Mouse (Mus musculus): Measurements from ENCODE around the gene Hoxb13. TPM values are rescaled to one million over a fixed set of nuclear protein-coding genes. Genes with fewer than 3 reads are reported as not detected.

Gene Hoxb13
- polyA plus RNA-seq, 1 experiment from 2014 or later = not detected

DNA sequence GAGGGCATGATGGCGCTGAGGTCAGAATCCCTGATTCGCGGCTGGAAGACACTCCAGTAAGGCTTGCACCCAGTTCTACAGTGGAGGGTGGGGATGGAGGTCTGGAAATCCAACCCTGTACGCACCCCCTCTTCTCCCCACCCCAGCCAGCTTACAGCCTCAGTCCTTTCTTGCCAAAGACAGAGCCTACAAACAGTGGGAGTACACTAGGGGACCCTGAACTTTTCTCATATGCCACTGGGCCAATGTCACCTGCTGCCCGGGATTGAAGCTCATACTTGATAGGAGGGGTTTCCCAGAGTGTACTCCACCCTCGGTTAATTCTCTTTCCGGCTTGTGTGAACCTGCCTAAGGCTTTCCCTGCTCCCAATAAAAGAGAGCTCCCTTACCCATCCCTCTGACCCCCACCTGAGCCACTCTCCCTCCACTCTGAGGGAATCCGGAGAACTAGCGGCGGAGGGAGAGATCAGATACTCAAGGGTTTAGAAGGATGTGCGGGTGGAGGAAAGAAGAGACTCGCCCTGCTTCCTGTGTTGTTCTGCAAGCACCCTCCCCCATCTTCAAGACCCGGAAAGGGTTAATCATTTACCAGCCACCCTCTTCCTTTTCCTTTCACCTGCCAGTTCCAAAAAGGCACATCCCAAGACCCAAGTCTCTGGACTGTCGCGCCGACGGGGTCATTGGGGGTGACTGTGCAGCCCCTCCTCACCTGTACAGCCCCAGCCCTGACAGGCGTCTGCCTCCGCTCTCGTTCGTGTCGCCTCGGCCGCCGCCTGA lies 21.4 kb upstream of the Hoxb13 start:
- Histone ChIP-seq H3K9ac (replicated peaks; ENCODE audit: low read depth, low read length) (no peak overlapping the region), H3K4me2 (replicated peaks; ENCODE audit: low read depth, low read length) (no peak overlapping the region), H3K36me3 (ENCODE audit: control insufficient read depth, insufficient read depth, low read length) (no peaks in the 10 kb centered on the region), H3K27ac (ENCODE audit: low read length) (no peak overlapping the region), H3K4me1 (ENCODE audit: control insufficient read depth, insufficient read depth, low read length) (no peaks in the 10 kb centered on the region), H3K4me3 (ENCODE audit: low read depth, low read length) (no peak overlapping the region), H3K9me3 (ENCODE audit: control insufficient read depth, low read depth, low read length) (no peaks in the 10 kb centered on the region), H3K27me3 (ENCODE audit: control insufficient read depth, insufficient read depth, low read length) (peaks cover 84% of the 10 kb centered on the region)
- no peak for ATAC-seq (ENCODE audit: insufficient number of reproducible peaks, insufficient read depth, low FRiP score, low read depth)
- 1% methylated on average over 25 of the region's 25 CpGs for WGBS

DNA sequence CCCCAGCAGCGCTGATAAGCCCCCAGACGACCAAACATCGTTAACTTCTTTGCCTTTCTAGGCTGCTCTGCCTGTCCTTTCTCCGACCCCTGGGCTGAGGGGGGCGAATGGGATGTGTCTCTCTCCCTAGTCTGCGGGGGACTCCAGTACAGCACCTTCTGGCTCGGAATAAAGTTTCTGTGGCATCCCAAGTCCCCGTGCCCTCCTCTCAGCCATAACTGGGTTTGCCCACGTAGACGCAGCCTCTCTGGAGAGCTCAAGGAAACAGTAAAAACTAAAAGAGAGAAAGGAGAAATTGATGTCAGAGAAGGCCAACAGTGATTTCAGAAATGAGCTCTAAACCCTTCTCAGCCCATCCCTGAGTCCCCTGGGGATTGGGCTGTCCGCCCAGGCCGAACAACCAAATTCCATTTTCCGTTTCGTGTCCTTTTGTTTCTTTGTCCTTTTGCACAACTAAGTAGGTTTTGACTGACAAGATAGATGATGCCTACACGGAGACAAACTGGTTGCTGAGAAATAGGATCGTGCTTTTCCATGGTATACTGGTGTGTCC lies 20.8 kb upstream of the Hoxb13 start:
- Histone ChIP-seq H3K27ac (ENCODE audit: low read length) (no peak overlapping the region), H3K9ac (replicated peaks; ENCODE audit: low read depth, low read length) (no peak overlapping the region), H3K27me3 (ENCODE audit: control insufficient read depth, insufficient read depth, low read length) (peaks cover 85% of the 10 kb centered on the region), H3K36me3 (ENCODE audit: control insufficient read depth, insufficient read depth, low read length) (no peaks in the 10 kb centered on the region), H3K4me2 (replicated peaks; ENCODE audit: low read depth, low read length) (no peak overlapping the region), H3K4me3 (ENCODE audit: low read depth, low read length) (no peak overlapping the region), H3K4me1 (ENCODE audit: control insufficient read depth, insufficient read depth, low read length) (no peaks in the 10 kb centered on the region), H3K9me3 (ENCODE audit: control insufficient read depth, low read depth, low read length) (no peaks in the 10 kb centered on the region)
- 1% methylated on average over 16 of the region's 16 CpGs for WGBS
- ATAC-seq (ENCODE audit: insufficient number of reproducible peaks, insufficient read depth, low FRiP score, low read depth) = no peak

DNA sequence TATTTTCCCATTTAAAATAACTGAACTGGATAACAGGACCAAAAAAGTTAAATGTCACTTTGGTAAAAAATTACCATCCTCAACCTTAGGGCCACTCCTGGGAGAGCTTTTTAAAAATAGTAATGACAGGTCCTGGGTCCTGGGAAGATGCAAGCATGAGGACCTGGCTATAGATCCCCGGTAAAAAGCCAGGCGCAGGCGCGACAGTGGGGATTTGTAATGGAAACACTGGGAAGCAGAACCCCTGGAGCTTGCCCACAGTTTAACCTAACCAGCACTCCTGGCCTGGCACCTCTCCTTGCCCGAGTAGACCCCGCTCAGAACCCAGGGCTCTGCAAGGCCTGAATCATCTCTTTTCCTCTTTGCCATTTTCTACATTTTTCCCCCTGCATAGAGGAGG lies 19.2 kb upstream of the Hoxb13 start:
- no peaks in the 10 kb centered on the region for H3K4me1 ChIP-seq (ENCODE audit: control insufficient read depth, insufficient read depth, low read length)
- H3K4me3 ChIP-seq (ENCODE audit: low read depth, low read length) = no peak overlapping the region
- WGBS = 3% methylated on average over 6 of the region's 6 CpGs
- H3K27ac ChIP-seq (ENCODE audit: low read length) = no peak overlapping the region
- no peak overlapping the region for H3K9ac ChIP-seq (replicated peaks; ENCODE audit: low read depth, low read length)
- H3K27me3 ChIP-seq (ENCODE audit: control insufficient read depth, insufficient read depth, low read length) = peaks cover 80% of the 10 kb centered on the region
- H3K9me3 ChIP-seq (ENCODE audit: control insufficient read depth, low read depth, low read length) = no peaks in the 10 kb centered on the region
- ATAC-seq (ENCODE audit: insufficient number of reproducible peaks, insufficient read depth, low FRiP score, low read depth) = no peak
- no peak overlapping the region for H3K4me2 ChIP-seq (replicated peaks; ENCODE audit: low read depth, low read length)
- no peaks in the 10 kb centered on the region for H3K36me3 ChIP-seq (ENCODE audit: control insufficient read depth, insufficient read depth, low read length)

DNA sequence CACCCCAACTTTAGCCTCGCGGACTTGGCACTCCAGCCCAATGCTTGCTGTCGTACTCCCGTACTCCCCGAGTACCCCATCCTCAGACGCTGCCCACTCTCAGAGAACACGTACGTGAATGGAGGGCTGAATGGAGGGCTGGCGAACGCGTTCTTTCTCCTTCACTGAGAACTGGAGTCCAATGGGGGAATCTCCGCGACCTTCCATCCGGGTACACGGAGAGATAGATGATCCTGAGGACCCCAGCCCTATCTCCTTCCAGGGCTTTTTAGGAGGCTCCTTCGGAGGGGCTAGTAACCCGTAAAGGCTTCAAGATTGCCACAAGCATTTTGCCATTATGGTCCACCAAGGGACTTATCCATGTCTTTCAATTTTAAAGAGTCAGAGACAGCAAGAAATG lies 18.6 kb upstream of the Hoxb13 start:
- Histone ChIP-seq H3K4me2 (replicated peaks; ENCODE audit: low read depth, low read length) (no peak overlapping the region), H3K4me1 (ENCODE audit: control insufficient read depth, insufficient read depth, low read length) (no peaks in the 10 kb centered on the region), H3K4me3 (ENCODE audit: low read depth, low read length) (no peak overlapping the region), H3K27me3 (ENCODE audit: control insufficient read depth, insufficient read depth, low read length) (peaks cover 80% of the 10 kb centered on the region), H3K27ac (ENCODE audit: low read length) (no peak overlapping the region), H3K9me3 (ENCODE audit: control insufficient read depth, low read depth, low read length) (no peaks in the 10 kb centered on the region), H3K9ac (replicated peaks; ENCODE audit: low read depth, low read length) (no peak overlapping the region), H3K36me3 (ENCODE audit: control insufficient read depth, insufficient read depth, low read length) (no peaks in the 10 kb centered on the region)
- under 1% methylated on average over 17 of the region's 17 CpGs for WGBS
- ATAC-seq (ENCODE audit: insufficient number of reproducible peaks, insufficient read depth, low FRiP score, low read depth) = no peak

DNA sequence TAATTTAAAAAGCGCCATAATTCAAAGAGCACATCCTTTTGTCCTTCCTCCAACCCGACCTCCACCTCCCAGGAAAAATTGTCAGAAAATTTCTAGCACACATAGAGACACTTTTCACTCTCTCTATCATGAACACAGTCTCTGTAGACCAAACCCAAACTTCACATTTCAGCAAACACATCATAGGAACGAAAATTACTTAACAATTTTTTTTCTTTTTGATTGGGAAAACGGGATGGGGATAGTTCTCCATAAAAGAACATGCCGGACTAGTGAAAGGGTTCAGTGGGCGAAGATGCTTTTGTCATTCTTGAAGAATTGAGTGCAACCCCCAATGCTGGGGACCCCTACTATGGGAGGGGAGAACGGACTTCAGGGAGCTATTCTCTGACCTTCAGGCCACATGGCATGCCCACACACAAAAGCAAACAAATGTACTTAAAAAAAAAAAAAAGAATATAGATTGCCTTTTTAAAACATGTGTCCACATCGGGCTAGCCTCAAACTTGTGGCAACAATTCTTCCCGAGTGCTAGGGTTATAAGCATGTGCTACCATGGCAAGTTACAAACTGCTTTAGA lies 18.1 kb upstream of the Hoxb13 start:
- ATAC-seq (ENCODE audit: insufficient number of reproducible peaks, insufficient read depth, low FRiP score, low read depth) = no peak
- H3K4me2 ChIP-seq (replicated peaks; ENCODE audit: low read depth, low read length) = no peak overlapping the region
- WGBS = 4% methylated on average over 9 of the region's 9 CpGs
- peaks cover 79% of the 10 kb centered on the region for H3K27me3 ChIP-seq (ENCODE audit: control insufficient read depth, insufficient read depth, low read length)
- H3K9me3 ChIP-seq (ENCODE audit: control insufficient read depth, low read depth, low read length) = no peaks in the 10 kb centered on the region
- H3K27ac ChIP-seq (ENCODE audit: low read length) = no peak overlapping the region
- H3K4me3 ChIP-seq (ENCODE audit: low read depth, low read length) = no peak overlapping the region
- H3K36me3 ChIP-seq (ENCODE audit: control insufficient read depth, insufficient read depth, low read length) = no peaks in the 10 kb centered on the region
- no peak overlapping the region for H3K9ac ChIP-seq (replicated peaks; ENCODE audit: low read depth, low read length)
- no peaks in the 10 kb centered on the region for H3K4me1 ChIP-seq (ENCODE audit: control insufficient read depth, insufficient read depth, low read length)

DNA sequence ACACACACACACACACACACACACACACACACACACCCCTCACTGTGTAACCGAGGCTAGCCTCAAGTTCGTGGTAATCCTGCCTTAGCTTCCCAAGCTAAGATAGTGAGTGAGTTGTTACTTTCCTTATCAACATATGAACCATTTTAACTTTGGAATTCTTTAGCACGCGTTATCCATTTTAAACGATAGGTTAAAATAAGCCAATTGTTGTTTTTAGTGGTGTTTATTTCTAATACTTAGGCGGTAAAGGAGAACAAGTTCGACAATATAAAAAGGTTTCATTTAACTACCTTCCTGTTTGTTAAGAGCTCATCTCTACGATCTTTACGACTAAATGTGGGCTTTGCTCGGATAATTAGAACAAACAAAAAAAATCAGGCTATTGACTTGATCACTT lies 17.3 kb upstream of the Hoxb13 start:
- H3K9me3 ChIP-seq (ENCODE audit: control insufficient read depth, low read depth, low read length) = no peaks in the 10 kb centered on the region
- WGBS = 4% methylated on average over 10 of the region's 10 CpGs
- no peak for ATAC-seq (ENCODE audit: insufficient number of reproducible peaks, insufficient read depth, low FRiP score, low read depth)
- no peaks in the 10 kb centered on the region for H3K4me1 ChIP-seq (ENCODE audit: control insufficient read depth, insufficient read depth, low read length)
- H3K27me3 ChIP-seq (ENCODE audit: control insufficient read depth, insufficient read depth, low read length) = peaks cover 80% of the 10 kb centered on the region
- no peak overlapping the region for H3K9ac ChIP-seq (replicated peaks; ENCODE audit: low read depth, low read length)
- no peaks in the 10 kb centered on the region for H3K36me3 ChIP-seq (ENCODE audit: control insufficient read depth, insufficient read depth, low read length)
- H3K27ac ChIP-seq (ENCODE audit: low read length) = no peak overlapping the region
- no peak overlapping the region for H3K4me2 ChIP-seq (replicated peaks; ENCODE audit: low read depth, low read length)
- H3K4me3 ChIP-seq (ENCODE audit: low read depth, low read length) = no peak overlapping the region

DNA sequence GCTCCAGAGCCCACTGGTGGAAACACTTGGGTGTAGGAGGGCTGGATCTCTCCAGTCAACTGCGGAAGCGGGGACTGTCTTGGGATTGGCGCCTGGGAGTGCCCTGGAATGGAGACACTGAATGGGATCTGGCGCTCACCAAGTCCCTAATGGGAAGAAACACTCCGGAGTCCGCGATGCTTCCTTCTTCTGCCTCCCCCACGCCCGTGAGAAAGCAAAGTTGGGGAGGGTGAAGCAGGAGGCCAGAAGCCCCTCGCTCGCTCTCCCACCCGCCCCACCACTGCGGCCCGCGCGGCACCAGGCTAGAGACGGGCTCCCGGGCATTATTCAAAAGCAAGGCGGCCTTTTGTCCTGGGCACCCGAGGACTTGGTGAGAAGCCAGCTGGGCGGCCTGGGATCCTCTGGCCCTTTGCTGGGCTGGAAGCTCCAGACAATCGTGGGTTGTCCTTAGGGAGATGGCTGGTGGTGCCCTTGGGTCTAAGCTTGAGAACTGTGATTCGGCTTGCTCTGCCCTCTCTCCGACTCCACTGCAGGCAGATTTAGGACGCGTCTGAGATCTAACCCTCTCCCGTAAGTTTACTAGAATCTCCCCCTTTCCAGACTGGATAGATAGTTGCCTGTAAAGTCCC lies 16.5 kb upstream of the Hoxb13 start:
- H3K27ac ChIP-seq (ENCODE audit: low read length) = no peak overlapping the region
- H3K9me3 ChIP-seq (ENCODE audit: control insufficient read depth, low read depth, low read length) = peaks cover under 1% of the 10 kb centered on the region; the same call in 1 of the 2 replicates
- no peak for ATAC-seq (ENCODE audit: insufficient number of reproducible peaks, insufficient read depth, low FRiP score, low read depth)
- no peaks in the 10 kb centered on the region for H3K36me3 ChIP-seq (ENCODE audit: control insufficient read depth, insufficient read depth, low read length)
- no peaks in the 10 kb centered on the region for H3K4me1 ChIP-seq (ENCODE audit: control insufficient read depth, insufficient read depth, low read length)
- H3K9ac ChIP-seq (replicated peaks; ENCODE audit: low read depth, low read length) = no peak overlapping the region
- WGBS = 1% methylated on average over 27 of the region's 27 CpGs
- H3K27me3 ChIP-seq (ENCODE audit: control insufficient read depth, insufficient read depth, low read length) = peaks cover 80% of the 10 kb centered on the region
- H3K4me3 ChIP-seq (ENCODE audit: low read depth, low read length) = no peak overlapping the region
- H3K4me2 ChIP-seq (replicated peaks; ENCODE audit: low read depth, low read length) = no peak overlapping the region

DNA sequence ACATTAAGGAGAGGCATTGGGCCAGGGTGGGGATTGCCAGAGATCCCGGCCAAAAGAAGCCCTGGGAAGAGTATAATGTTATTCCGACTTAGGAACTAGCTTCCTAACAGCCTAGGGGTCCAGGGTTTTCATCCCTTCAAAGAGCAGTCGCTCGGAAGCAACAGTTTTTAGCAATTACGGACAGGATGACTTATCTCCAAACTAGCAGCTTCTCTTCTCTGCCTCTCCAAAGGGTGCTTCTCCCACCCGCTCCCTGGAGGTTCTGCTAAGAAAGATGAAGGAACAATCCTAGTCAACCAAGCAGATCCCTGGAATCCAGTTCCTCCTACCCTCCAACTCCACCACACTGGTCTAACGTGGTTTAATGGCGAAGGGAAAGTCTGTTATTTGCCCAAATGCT lies 15.8 kb upstream of the Hoxb13 start:
- Histone ChIP-seq H3K27me3 (ENCODE audit: control insufficient read depth, insufficient read depth, low read length) (peaks cover 80% of the 10 kb centered on the region), H3K36me3 (ENCODE audit: control insufficient read depth, insufficient read depth, low read length) (no peaks in the 10 kb centered on the region), H3K4me2 (replicated peaks; ENCODE audit: low read depth, low read length) (no peak overlapping the region), H3K27ac (ENCODE audit: low read length) (no peak overlapping the region), H3K9me3 (ENCODE audit: control insufficient read depth, low read depth, low read length) (peaks cover 5% of the 10 kb centered on the region), H3K4me3 (ENCODE audit: low read depth, low read length) (no peak overlapping the region), H3K4me1 (ENCODE audit: control insufficient read depth, insufficient read depth, low read length) (no peaks in the 10 kb centered on the region), H3K9ac (replicated peaks; ENCODE audit: low read depth, low read length) (no peak overlapping the region)
- WGBS = 2% methylated on average over 8 of the region's 8 CpGs
- no peak for ATAC-seq (ENCODE audit: insufficient number of reproducible peaks, insufficient read depth, low FRiP score, low read depth)

Measured in stomach, embryonic 14.5 days (tissue).